Mouse (Mus musculus): ENCODE data around the gene Arhgef12. TPM values are rescaled to one million over a fixed set of nuclear protein-coding genes. Genes with fewer than 3 reads are reported as not detected.

Arhgef12 gene
- polyA plus RNA-seq, 1 experiment from 2014 or later, result 14.0 TPM

DNA sequence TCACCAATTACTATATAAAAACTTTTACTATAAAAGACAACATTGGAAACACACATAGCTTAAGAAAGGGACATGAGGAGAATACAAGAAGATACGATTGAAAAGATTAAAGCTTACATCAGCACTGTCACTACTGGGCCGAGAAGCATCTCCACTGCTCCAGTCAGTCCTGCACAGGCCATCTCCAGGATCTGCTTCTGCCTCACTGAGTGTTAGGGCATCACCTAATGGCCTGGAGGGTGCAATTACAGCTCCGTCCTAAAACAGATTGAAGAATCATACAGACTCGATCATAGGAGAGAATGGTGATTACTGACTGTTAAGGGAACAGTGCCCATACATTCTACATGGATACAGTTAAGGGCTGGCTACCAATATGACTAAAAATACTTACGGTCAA lies 91.3 kb downstream of the Arhgef12 start:
- DNase-seq (ENCODE audit: low spot score), result no peak
- Histone ChIP-seq H3K9me3 (ENCODE audit: control insufficient read depth, low read length) (no peaks in the 10 kb centered on the region), H3K27ac (replicated peaks; ENCODE audit: low read depth, low read length) (no peak overlapping the region), H3K9ac (ENCODE audit: low read depth, low read length) (no peak overlapping the region), H3K27me3 (replicated peaks; ENCODE audit: control insufficient read depth, insufficient read depth, low read length) (no peaks in the 10 kb centered on the region), H3K4me1 (ENCODE audit: control insufficient read depth, insufficient read depth, low read length) (no peaks in the 10 kb centered on the region), H3K4me2 (ENCODE audit: low read depth, low read length) (no peak overlapping the region), H3K36me3 (ENCODE audit: control insufficient read depth, insufficient read depth, low read length) (peaks cover 51% of the 10 kb centered on the region), H3K4me3 (ENCODE audit: low read depth, low read length) (no peak overlapping the region)
- no peak for ATAC-seq (ENCODE audit: low read depth)
- 87% methylated on average over 5 of the region's 5 CpGs for WGBS

DNA sequence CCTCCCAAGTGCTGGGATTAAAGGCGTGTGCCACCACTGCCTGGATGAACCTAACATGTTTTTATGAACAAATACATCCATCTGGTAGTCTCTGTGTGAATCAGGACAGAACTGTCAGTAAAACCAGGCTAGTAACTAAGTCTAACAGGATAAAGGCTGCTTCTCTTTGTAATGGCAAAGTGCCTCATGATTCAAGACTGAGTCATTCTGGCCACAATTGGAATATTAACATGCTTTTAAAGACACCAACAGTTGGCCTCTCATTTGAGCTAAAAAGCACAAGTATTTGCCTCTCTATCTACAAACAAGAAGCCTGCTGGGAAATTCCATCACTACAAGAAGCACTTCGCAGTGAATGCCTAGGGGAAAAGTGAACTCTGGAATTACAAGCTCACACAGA lies 91.7 kb downstream of the Arhgef12 start:
- no peak overlapping the region for H3K27ac ChIP-seq (replicated peaks; ENCODE audit: low read depth, low read length)
- H3K27me3 ChIP-seq (replicated peaks; ENCODE audit: control insufficient read depth, insufficient read depth, low read length), result no peaks in the 10 kb centered on the region
- no peak for DNase-seq (ENCODE audit: low spot score)
- WGBS, result 87% methylated on average over 2 of the region's 2 CpGs
- no peaks in the 10 kb centered on the region for H3K9me3 ChIP-seq (ENCODE audit: control insufficient read depth, low read length)
- H3K4me3 ChIP-seq (ENCODE audit: low read depth, low read length), result no peak overlapping the region
- ATAC-seq (ENCODE audit: low read depth), result no peak
- no peak overlapping the region for H3K4me2 ChIP-seq (ENCODE audit: low read depth, low read length)
- H3K9ac ChIP-seq (ENCODE audit: low read depth, low read length), result no peak overlapping the region
- H3K4me1 ChIP-seq (ENCODE audit: control insufficient read depth, insufficient read depth, low read length), result no peaks in the 10 kb centered on the region
- H3K36me3 ChIP-seq (ENCODE audit: control insufficient read depth, insufficient read depth, low read length), result peaks cover 50% of the 10 kb centered on the region

DNA sequence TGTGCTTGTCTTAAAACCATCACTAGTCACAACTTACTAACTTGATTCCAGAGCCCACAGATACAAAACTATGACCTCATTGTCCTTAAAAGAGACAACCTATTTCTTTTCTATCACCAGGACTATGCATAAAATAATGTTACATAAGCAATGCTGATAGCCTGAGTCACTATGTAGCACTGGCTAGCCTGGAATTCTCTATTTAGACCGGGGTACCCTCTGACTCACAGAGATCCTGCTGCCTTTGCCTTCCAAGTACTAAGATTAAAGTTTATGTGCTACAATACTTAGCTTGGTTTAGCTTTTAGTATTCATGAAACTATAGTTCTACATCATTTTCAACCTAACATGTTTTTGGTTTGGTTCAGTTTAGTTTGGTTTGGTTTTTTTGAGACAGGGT lies 92.2 kb downstream of the Arhgef12 start:
- H3K36me3 ChIP-seq (ENCODE audit: control insufficient read depth, insufficient read depth, low read length), result peaks cover 51% of the 10 kb centered on the region
- WGBS, result 88% methylated on average over 1 of the region's 1 CpGs

DNA sequence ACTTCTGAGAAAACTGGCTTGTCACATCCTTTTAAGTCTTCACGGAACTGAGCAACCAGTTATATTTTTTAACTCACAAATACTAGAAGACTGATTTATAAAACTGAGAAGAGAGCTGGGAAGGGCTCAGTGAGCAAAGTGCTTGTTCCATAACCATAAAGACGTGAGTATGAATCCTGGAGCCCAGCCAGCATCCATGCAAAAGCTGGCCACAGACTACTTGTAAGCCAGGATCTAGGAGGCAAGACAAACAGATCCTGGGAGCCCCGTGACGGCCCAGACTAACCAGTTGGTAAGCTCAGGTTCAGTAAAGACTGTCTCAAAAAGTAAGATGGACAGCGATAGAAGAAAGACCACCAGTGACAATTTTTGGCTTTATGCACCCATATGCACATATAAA lies 94.5 kb downstream of the Arhgef12 start:
- ATAC-seq (ENCODE audit: low read depth), result no peak
- Histone ChIP-seq H3K27me3 (replicated peaks; ENCODE audit: control insufficient read depth, insufficient read depth, low read length) (no peaks in the 10 kb centered on the region), H3K4me2 (ENCODE audit: low read depth, low read length) (no peak overlapping the region), H3K27ac (replicated peaks; ENCODE audit: low read depth, low read length) (no peak overlapping the region), H3K9ac (ENCODE audit: low read depth, low read length) (no peak overlapping the region), H3K9me3 (ENCODE audit: control insufficient read depth, low read length) (no peaks in the 10 kb centered on the region), H3K36me3 (ENCODE audit: control insufficient read depth, insufficient read depth, low read length) (peaks cover 56% of the 10 kb centered on the region), H3K4me1 (ENCODE audit: control insufficient read depth, insufficient read depth, low read length) (no peaks in the 10 kb centered on the region), H3K4me3 (ENCODE audit: low read depth, low read length) (no peak overlapping the region)
- DNase-seq (ENCODE audit: low spot score), result peak; percentile 7
- WGBS, result 81% methylated on average over 5 of the region's 5 CpGs

More for the DNA sequence above, 92.2 kb downstream of the Arhgef12 start:
- Histone ChIP-seq H3K4me1 (ENCODE audit: control insufficient read depth, insufficient read depth, low read length) (no peaks in the 10 kb centered on the region), H3K4me2 (ENCODE audit: low read depth, low read length) (no peak overlapping the region), H3K4me3 (ENCODE audit: low read depth, low read length) (no peak overlapping the region), H3K9ac (ENCODE audit: low read depth, low read length) (no peak overlapping the region), H3K27ac (replicated peaks; ENCODE audit: low read depth, low read length) (no peak overlapping the region), H3K9me3 (ENCODE audit: control insufficient read depth, low read length) (no peaks in the 10 kb centered on the region), H3K27me3 (replicated peaks; ENCODE audit: control insufficient read depth, insufficient read depth, low read length) (no peaks in the 10 kb centered on the region)
- DNase-seq (ENCODE audit: low spot score) (no peak), ATAC-seq (ENCODE audit: low read depth) (no peak)

DNA sequence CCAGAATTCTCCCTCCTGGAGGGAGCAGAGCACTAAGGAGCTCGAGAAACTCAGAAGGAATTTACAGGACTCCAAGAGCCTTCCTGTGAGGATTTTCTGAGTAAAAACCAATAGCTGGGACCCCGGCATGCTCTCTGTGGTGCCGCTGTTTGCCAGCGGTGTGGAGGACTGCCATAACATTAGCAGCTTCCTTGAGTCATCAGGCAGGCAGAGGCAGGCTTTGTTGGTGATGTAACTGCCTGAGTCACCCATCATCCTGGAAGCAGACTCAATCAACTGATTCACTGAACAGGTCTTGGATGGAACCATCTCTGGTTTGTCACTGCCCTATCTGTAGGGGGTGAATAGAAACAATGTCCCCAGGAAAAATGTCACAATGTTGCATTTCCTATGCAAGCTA lies 96.0 kb downstream of the Arhgef12 start:
- Histone ChIP-seq H3K36me3 (ENCODE audit: control insufficient read depth, insufficient read depth, low read length) (peaks cover 59% of the 10 kb centered on the region), H3K27me3 (replicated peaks; ENCODE audit: control insufficient read depth, insufficient read depth, low read length) (no peaks in the 10 kb centered on the region), H3K4me3 (ENCODE audit: low read depth, low read length) (no peak overlapping the region), H3K9me3 (ENCODE audit: control insufficient read depth, low read length) (no peaks in the 10 kb centered on the region), H3K4me1 (ENCODE audit: control insufficient read depth, insufficient read depth, low read length) (no peaks in the 10 kb centered on the region), H3K9ac (ENCODE audit: low read depth, low read length) (no peak overlapping the region), H3K4me2 (ENCODE audit: low read depth, low read length) (no peak overlapping the region), H3K27ac (replicated peaks; ENCODE audit: low read depth, low read length) (no peak overlapping the region)
- DNase-seq (ENCODE audit: low spot score) (no peak), ATAC-seq (ENCODE audit: low read depth) (no peak)
- WGBS, result 84% methylated on average over 4 of the region's 4 CpGs

DNA sequence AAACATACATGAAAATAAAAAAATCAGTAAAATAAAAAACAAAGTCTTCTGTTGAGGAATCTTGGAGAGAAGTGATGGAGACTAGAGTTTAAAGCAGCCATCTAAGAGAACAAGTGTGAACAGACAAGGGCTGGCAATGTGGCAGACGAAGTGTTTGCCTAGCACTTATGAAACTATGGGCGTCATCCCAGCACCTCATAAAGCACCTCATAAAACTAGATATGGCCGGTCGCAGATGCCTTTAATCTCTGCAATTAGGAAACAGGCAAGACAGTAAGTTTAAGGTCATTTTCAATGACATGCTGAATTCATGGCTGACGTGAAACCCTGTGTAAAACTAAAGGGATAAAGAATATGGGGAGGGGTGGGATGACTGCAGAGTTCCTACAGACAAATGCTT lies 103.2 kb downstream of the Arhgef12 start:
- WGBS, result 95% methylated on average over 5 of the region's 5 CpGs
- Histone ChIP-seq H3K27ac (replicated peaks; ENCODE audit: low read depth, low read length) (no peak overlapping the region), H3K4me2 (ENCODE audit: low read depth, low read length) (no peak overlapping the region), H3K9me3 (ENCODE audit: control insufficient read depth, low read length) (no peaks in the 10 kb centered on the region), H3K36me3 (ENCODE audit: control insufficient read depth, insufficient read depth, low read length) (peaks cover 83% of the 10 kb centered on the region), H3K4me3 (ENCODE audit: low read depth, low read length) (no peak overlapping the region), H3K27me3 (replicated peaks; ENCODE audit: control insufficient read depth, insufficient read depth, low read length) (no peaks in the 10 kb centered on the region), H3K9ac (ENCODE audit: low read depth, low read length) (no peak overlapping the region), H3K4me1 (ENCODE audit: control insufficient read depth, insufficient read depth, low read length) (no peaks in the 10 kb centered on the region)
- no peak for DNase-seq (ENCODE audit: low spot score)
- no peak for ATAC-seq (ENCODE audit: low read depth)

DNA sequence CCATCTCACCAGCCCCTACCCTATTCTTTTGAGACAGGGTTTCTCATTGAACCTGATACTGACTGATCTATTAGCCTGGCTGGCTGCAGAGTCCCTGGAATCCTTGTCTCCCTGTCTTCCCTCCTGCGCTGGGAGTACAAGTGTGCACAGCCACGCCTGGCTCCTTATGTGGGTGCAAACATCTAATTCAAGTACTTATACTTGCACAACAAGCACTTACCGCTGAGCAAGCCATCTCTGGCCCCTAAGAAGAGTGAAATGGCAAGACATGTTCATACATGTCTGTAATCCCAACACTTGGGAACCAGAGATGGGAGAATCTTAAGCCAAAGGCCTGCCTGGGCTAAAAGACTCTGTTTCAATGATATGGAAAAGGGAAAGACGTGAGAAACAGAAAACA lies 104.0 kb downstream of the Arhgef12 start:
- Histone ChIP-seq H3K4me3 (ENCODE audit: low read depth, low read length) (no peak overlapping the region), H3K9me3 (ENCODE audit: control insufficient read depth, low read length) (no peaks in the 10 kb centered on the region), H3K27ac (replicated peaks; ENCODE audit: low read depth, low read length) (no peak overlapping the region), H3K4me1 (ENCODE audit: control insufficient read depth, insufficient read depth, low read length) (no peaks in the 10 kb centered on the region), H3K9ac (ENCODE audit: low read depth, low read length) (no peak overlapping the region), H3K27me3 (replicated peaks; ENCODE audit: control insufficient read depth, insufficient read depth, low read length) (no peaks in the 10 kb centered on the region), H3K4me2 (ENCODE audit: low read depth, low read length) (no peak overlapping the region), H3K36me3 (ENCODE audit: control insufficient read depth, insufficient read depth, low read length) (peaks cover 91% of the 10 kb centered on the region)
- WGBS, result 81% methylated on average over 4 of the region's 4 CpGs
- DNase-seq (ENCODE audit: low spot score) (no peak), ATAC-seq (ENCODE audit: low read depth) (no peak)

DNA sequence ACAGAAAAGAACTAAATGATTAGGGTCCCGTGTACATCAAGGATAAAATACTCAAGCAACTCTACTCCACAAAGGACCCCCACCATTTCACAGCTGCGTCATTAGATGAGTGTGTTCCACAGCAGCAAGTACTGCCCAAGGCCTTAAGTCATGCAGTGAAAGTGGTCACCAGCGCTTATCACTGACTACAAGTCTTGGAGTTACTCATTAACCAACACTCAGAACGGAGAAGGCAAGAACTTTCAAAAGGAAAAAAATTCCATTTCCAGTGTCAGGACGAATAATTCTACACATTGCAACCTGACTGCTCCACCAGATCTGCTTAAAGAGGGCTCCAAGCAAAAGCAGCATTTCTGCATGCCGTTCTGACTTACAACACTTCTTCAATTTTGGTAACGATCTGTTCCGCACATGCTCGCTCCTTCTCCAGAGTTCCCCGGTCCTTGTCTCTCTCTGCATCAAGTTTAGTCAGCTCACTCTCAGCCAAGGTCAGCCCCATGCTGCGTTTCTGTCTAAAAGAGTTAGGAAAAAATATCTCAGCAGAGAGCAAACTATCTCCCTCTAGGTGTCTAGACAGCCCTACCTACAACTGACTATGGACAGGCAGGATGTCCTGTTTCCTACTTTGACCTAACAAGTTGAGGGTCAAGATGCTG lies 106.3 kb downstream of the Arhgef12 start:
- Histone ChIP-seq H3K4me1 (ENCODE audit: control insufficient read depth, insufficient read depth, low read length) (no peaks in the 10 kb centered on the region), H3K27me3 (replicated peaks; ENCODE audit: control insufficient read depth, insufficient read depth, low read length) (no peaks in the 10 kb centered on the region), H3K9ac (ENCODE audit: low read depth, low read length) (no peak overlapping the region), H3K4me3 (ENCODE audit: low read depth, low read length) (no peak overlapping the region), H3K27ac (replicated peaks; ENCODE audit: low read depth, low read length) (no peak overlapping the region), H3K36me3 (ENCODE audit: control insufficient read depth, insufficient read depth, low read length) (peaks cover 92% of the 10 kb centered on the region), H3K9me3 (ENCODE audit: control insufficient read depth, low read length) (no peaks in the 10 kb centered on the region), H3K4me2 (ENCODE audit: low read depth, low read length) (no peak overlapping the region)
- WGBS, result 88% methylated on average over 11 of the region's 11 CpGs
- ATAC-seq (ENCODE audit: low read depth) (no peak), DNase-seq (ENCODE audit: low spot score) (no peak)

DNA sequence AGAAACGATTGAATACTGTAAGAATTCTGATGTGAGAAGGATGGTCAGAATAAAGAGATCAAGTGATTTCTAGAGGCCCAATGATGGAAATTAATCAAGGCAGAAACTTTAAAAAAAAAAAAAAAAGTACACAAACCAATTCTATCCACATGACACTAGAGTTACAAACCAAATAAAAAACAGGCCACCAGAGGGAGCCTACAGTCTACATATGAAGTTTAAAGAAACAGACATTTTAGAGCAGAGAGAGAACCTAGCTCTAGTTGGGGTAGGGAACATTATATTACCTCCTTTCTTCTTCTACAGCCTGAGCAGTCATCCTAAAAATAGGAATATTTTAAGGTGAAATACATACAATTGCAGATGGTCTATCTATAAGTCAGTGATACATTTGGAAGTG lies 107.0 kb downstream of the Arhgef12 start:
- no peaks in the 10 kb centered on the region for H3K4me1 ChIP-seq (ENCODE audit: control insufficient read depth, insufficient read depth, low read length)
- no peak overlapping the region for H3K9ac ChIP-seq (ENCODE audit: low read depth, low read length)
- H3K4me2 ChIP-seq (ENCODE audit: low read depth, low read length), result no peak overlapping the region
- no peaks in the 10 kb centered on the region for H3K27me3 ChIP-seq (replicated peaks; ENCODE audit: control insufficient read depth, insufficient read depth, low read length)
- peak; percentile 65; the same call in 1 of the 2 replicates for ATAC-seq (ENCODE audit: low read depth)
- 71% methylated on average over 1 of the region's 1 CpGs for WGBS
- peak; percentile 90 for DNase-seq (ENCODE audit: low spot score)
- H3K9me3 ChIP-seq (ENCODE audit: control insufficient read depth, low read length), result no peaks in the 10 kb centered on the region
- peaks cover 92% of the 10 kb centered on the region for H3K36me3 ChIP-seq (ENCODE audit: control insufficient read depth, insufficient read depth, low read length)
- H3K4me3 ChIP-seq (ENCODE audit: low read depth, low read length), result no peak overlapping the region
- no peak overlapping the region for H3K27ac ChIP-seq (replicated peaks; ENCODE audit: low read depth, low read length)
